Mouse (Mus musculus): ENCODE data around the gene Srpx. TPM values are rescaled to one million over a fixed set of nuclear protein-coding genes. Genes with fewer than 3 reads are reported as not detected.

Srpx gene
- total RNA-seq, 2 experiments from 2014 or later = 0.69 to 1.0 TPM

- intact Hi-C loops (cut with DNase I) = no loop called here
- no peak for DNase-seq (ENCODE audit: low spot score in 2 of 2)
These were observed 116.8 kb downstream of the Srpx start for GRCm38 (mm10) chrX:10000718-10001117.

Other genes starting within 250 kb of the Srpx start
- gene Sytl5, start 232.1 kb downstream of the Srpx start, total RNA-seq (2021) = 1 to 10 TPM; 3.9 to 6.6 TPM
- 10 to 100 TPM; 18.6 to 21.9 TPM for gene Rpgr, start 99.2 kb upstream of the Srpx start, total RNA-seq (2021)
- not detected for gene Otc, start 134.6 kb upstream of the Srpx start, total RNA-seq (2021)

All from left cerebral cortex, postnatal 25 days (tissue).